In the genomic region with DNA sequence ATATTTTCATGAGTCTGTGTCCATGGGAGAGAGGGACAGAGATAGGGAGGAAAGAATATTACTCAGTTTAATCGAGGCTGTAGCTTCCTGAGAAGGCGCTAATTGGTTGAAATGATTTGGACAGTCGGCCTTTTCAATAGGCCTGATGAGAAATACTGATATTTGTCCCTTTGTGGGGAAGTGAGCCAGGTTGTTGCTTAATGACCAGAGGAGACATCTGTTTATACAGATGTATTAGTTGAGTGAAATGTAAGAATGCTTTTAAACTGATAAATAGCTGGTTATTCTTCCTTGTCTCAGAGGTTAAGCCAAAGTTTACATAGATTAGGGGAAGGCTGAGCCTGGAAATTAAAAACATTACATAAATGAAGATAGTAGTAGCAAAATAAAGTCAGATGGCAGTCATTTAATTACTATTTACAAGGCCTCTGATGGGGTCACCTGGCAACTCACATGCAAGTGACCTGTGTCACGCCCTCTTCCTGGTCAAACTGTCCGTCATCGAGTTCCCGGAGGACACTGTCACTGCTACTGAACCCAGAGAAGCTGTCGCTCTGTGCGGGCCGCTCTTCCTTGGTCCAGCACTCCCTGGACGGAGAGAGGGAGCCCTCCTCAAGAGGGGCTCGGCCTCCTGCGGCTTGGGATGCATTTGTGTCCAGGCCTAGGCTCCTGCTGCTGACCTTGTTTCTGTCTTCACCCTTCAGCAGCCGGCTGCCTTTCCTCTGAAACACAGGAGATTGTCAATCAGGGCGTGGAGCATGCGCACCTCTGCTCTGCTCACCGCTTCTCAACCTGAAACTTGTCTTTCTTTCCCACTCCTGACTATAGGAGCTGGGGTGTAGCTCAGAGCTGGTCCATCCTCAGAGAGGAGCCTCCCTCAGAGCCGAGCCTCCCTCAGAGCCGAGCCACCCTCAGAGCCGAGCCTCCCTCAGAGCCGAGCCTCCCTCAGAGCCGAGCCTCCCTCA, we compare ENCODE assay signal across 8 mouse cellular contexts. TPM values are rescaled to one million over a fixed set of nuclear protein-coding genes. Genes with fewer than 3 reads are reported as not detected.
DNase-seq lines count a peak whose midpoint lies in the region; ATAC-seq and TF ChIP-seq lines count a peak whose summit lies in the region.

No protein-coding gene starts in this region.

- ATAC-seq in heart, embryonic 14.5 days (ENCODE audit: insufficient number of reproducible peaks, insufficient read depth, low FRiP score, low read depth) = no peak
- 0 out of 2 replicates have a peak, but pooled peaks have one; percentile 54 for ATAC-seq in hindbrain, embryonic 12.5 days (ENCODE audit: low FRiP score)
- peak; percentile 63 for ATAC-seq in midbrain, embryonic 15.5 days (replicated peaks)

- no peak for TF ChIP-seq POLR2A in brain, embryonic 14.5 days (IDR thresholded peaks at IDR 0.05; ENCODE audit: borderline replicate concordance, extremely low read depth, insufficient read depth, insufficient read length, poor library complexity, severe bottlenecking)

- intact Hi-C loops in heart, postnatal 36 days (cut with DNase I) = no loop called here

- H3K4me3 ChIP-seq in heart, embryonic 14.5 days (ENCODE audit: control insufficient read depth in 1 of 2, insufficient read depth in 1 of 2, low read depth in 1 of 2, low read length in 2 of 2) = peak overlapping the region; percentile 19 to 28; a peak in 3 of 4 replicates
- peak overlapping the region; percentile 10; the same call in 1 of the 2 replicates for H3K4me3 ChIP-seq in hindbrain, embryonic 12.5 days
- peak overlapping the region; percentile 28 for H3K4me3 ChIP-seq in midbrain, embryonic 15.5 days

- H3K9me3 ChIP-seq in heart, embryonic 14.5 days (ENCODE audit: control insufficient read depth, low read length) = peaks cover 4% of the 10 kb centered on the region
- peaks cover 13% of the 10 kb centered on the region for H3K9me3 ChIP-seq in hindbrain, embryonic 12.5 days (replicated peaks)
- no peaks in the 10 kb centered on the region for H3K9me3 ChIP-seq in midbrain, embryonic 15.5 days

- no peak for TF ChIP-seq CTCF in brain, embryonic 14.5 days (IDR thresholded peaks at IDR 0.05; ENCODE audit: borderline replicate concordance, extremely low read depth, insufficient read depth, insufficient read length)

- no peaks in the 10 kb centered on the region for H3K4me1 ChIP-seq in heart, embryonic 14.5 days (ENCODE audit: control insufficient read depth in 2 of 2, insufficient read depth in 2 of 2, low read length in 2 of 2)
- no peaks in the 10 kb centered on the region for H3K4me1 ChIP-seq in hindbrain, embryonic 12.5 days
- no peaks in the 10 kb centered on the region for H3K4me1 ChIP-seq in midbrain, embryonic 15.5 days

- H3K27ac ChIP-seq in heart, embryonic 14.5 days (replicated peaks in 1 of 2; ENCODE audit: control insufficient read depth in 1 of 2, insufficient read depth in 1 of 2, low read depth in 2 of 2, low read length in 2 of 2) = 0 out of 4 replicates have a peak overlapping the region, but pooled peaks of 1 of the 2 experiments have one; percentile 19
- H3K27ac ChIP-seq in hindbrain, embryonic 12.5 days = no peak overlapping the region
- H3K27ac ChIP-seq in midbrain, embryonic 15.5 days = no peak overlapping the region

- H3K4me2 ChIP-seq in heart, embryonic 14.5 days (ENCODE audit: low read length) = peak overlapping the region; percentile 48
- peak overlapping the region; percentile 30 for H3K4me2 ChIP-seq in hindbrain, embryonic 12.5 days (replicated peaks)
- H3K4me2 ChIP-seq in midbrain, embryonic 15.5 days = peak overlapping the region; percentile 37

- no peaks in the 10 kb centered on the region for H3K27me3 ChIP-seq in heart, embryonic 14.5 days (ENCODE audit: control insufficient read depth, insufficient read depth, low read length)
- H3K27me3 ChIP-seq in hindbrain, embryonic 12.5 days = no peaks in the 10 kb centered on the region
- H3K27me3 ChIP-seq in midbrain, embryonic 15.5 days (replicated peaks) = no peaks in the 10 kb centered on the region

- peaks cover 16% of the 10 kb centered on the region; the same call in 1 of the 2 replicates for H3K36me3 ChIP-seq in heart, embryonic 14.5 days (ENCODE audit: control insufficient read depth, insufficient read depth, low read length)
- peaks cover 3% of the 10 kb centered on the region for H3K36me3 ChIP-seq in hindbrain, embryonic 12.5 days
- 0 out of 2 replicates have a peak, but pooled peaks cover 2% of the 10 kb centered on the region for H3K36me3 ChIP-seq in midbrain, embryonic 15.5 days (replicated peaks)

- H3K9ac ChIP-seq in heart, embryonic 14.5 days (ENCODE audit: low read length) = peak overlapping the region; percentile 50; the same call in 1 of the 2 replicates
- H3K9ac ChIP-seq in hindbrain, embryonic 12.5 days = 0 out of 2 replicates have a peak overlapping the region, but pooled peaks have one; percentile 18
- H3K9ac ChIP-seq in midbrain, embryonic 15.5 days = no peak overlapping the region; the same call in 1 of the 2 replicates

- DNase-seq in heart, postnatal 36 days = no peak
- peak; percentile 25 for DNase-seq in brain, embryonic 14.5 days (ENCODE audit: low read depth)
- DNase-seq in spleen, postnatal 4 days (ENCODE audit: low spot score in 2 of 2) = no peak
- DNase-seq in kidney, postnatal 4 days = no peak
- no peak for DNase-seq in layer of hippocampus, postnatal 36 days

- WGBS in heart, embryonic 14.5 days = 57% methylated on average over 22 of the region's 22 CpGs
- WGBS in hindbrain, embryonic 12.5 days = 60% methylated on average over 22 of the region's 22 CpGs
- WGBS in midbrain, embryonic 15.5 days = 67% methylated on average over 22 of the region's 22 CpGs

RNA-seq across cellular contexts. Expression of a gene that starts 40.6 kb away (rescaled TPM):
- 121 and 122 TPM in 2 replicates for polyA plus RNA-seq in heart, embryonic 14.5 days (2014; fragmentation: Nextera tagmentation; extraction: Ambion mirVana)
- total RNA-seq in heart, postnatal 36 days (2021) = 10 to 100 TPM; 30.3 to 35.4 TPM
- 57.3 and 58.9 TPM in 2 replicates for polyA plus RNA-seq in brain, embryonic 14.5 days (2012; rRNA removed)
- 150 and 161 TPM in 2 replicates for polyA plus RNA-seq in hindbrain, embryonic 12.5 days (2016; fragmentation: Nextera tagmentation; extraction: Ambion mirVana)
- polyA plus RNA-seq in midbrain, embryonic 15.5 days (2015; fragmentation: Nextera tagmentation; extraction: Ambion mirVana) = 165 and 174 TPM in 2 replicates
- total RNA-seq in layer of hippocampus, postnatal 36 days (2021) = 10 to 100 TPM; 54.6 to 62.5 TPM

RNA-seq across cellular contexts. Expression of a gene that starts 54.9 kb away (rescaled TPM):
- polyA plus RNA-seq in heart, embryonic 14.5 days (2014; fragmentation: Nextera tagmentation; extraction: Ambion mirVana) = 8.2 and 9.2 TPM in 2 replicates
- total RNA-seq in heart, postnatal 36 days (2021) = 10 to 100 TPM; 12.7 to 13.9 TPM
- 8.2 and 8.7 TPM in 2 replicates for polyA plus RNA-seq in brain, embryonic 14.5 days (2012; rRNA removed)
- polyA plus RNA-seq in hindbrain, embryonic 12.5 days (2016; fragmentation: Nextera tagmentation; extraction: Ambion mirVana) = 13.0 and 13.6 TPM in 2 replicates
- polyA plus RNA-seq in midbrain, embryonic 15.5 days (2015; fragmentation: Nextera tagmentation; extraction: Ambion mirVana) = 6.9 and 9.2 TPM in 2 replicates
- total RNA-seq in layer of hippocampus, postnatal 36 days (2021) = 10 to 100 TPM; 31.8 to 34.1 TPM
